Mouse (Mus musculus) heart, embryonic 12.5 days (tissue): Measurements from ENCODE around the gene Stap2. TPM values are rescaled to one million over a fixed set of nuclear protein-coding genes. Genes with fewer than 3 reads are reported as not detected.

Experiments
- ATAC-seq: fragments of 200-750 bp; cut with Nextera tagmentation; 2 replicates; pipeline ENCODE4 v1.8.0; 2017; ENCODE audit warnings: moderate TSS enrichment, moderate library complexity; ENCODE audit not compliant: insufficient number of reproducible peaks, low FRiP score
- H3K27ac ChIP-seq: fragments of 300-500 bp; sonication (generic); 2 replicates; pipeline ENCODE4 v1.5.1; 2016; ENCODE audit warnings: mild to moderate bottlenecking, moderate library complexity; ENCODE audit not compliant: poor library complexity, severe bottlenecking
- H3K27me3 ChIP-seq: fragments of 300-500 bp; sonication (generic); replicated peaks from 2 replicates; pipeline ENCODE4 v1.6.1; 2016; ENCODE audit warnings: mild to moderate bottlenecking, moderate library complexity
- H3K36me3 ChIP-seq: fragments of 300-500 bp; sonication (generic); 2 replicates; pipeline ENCODE4 v1.6.1; 2016; ENCODE audit warnings: mild to moderate bottlenecking, moderate library complexity
- H3K4me1 ChIP-seq: fragments of 300-500 bp; sonication (generic); replicated peaks from 2 replicates; pipeline ENCODE4 v1.6.1; 2016; ENCODE audit warnings: mild to moderate bottlenecking
- H3K4me2 ChIP-seq: fragments of 300-500 bp; sonication (generic); 2 replicates; pipeline ENCODE4 v1.6.1; 2016; ENCODE audit warnings: mild to moderate bottlenecking, moderate library complexity
- H3K4me3 ChIP-seq: fragments of 300-500 bp; sonication (generic); 2 replicates; pipeline ENCODE4 v1.5.1; 2016; ENCODE audit warnings: mild to moderate bottlenecking
- H3K9ac ChIP-seq: fragments of 300-500 bp; sonication (generic); 2 replicates; pipeline ENCODE4 v1.6.1; 2016; ENCODE audit warnings: mild to moderate bottlenecking, moderate library complexity
- H3K9me3 ChIP-seq: fragments of 300-500 bp; sonication (generic); replicated peaks from 2 replicates; pipeline ENCODE4 v1.6.1; 2016; ENCODE audit warnings: mild to moderate bottlenecking, moderate library complexity
- WGBS: fragments of 180-500 bp; shearing (Covaris S2); methylation state at CpG from one replicate; pipeline ENCODE4 v1.1.7; 2016; 5-methylcytosine and 5-hydroxymethylcytosine counted together
- polyA plus RNA-seq: library from polyadenylated mRNA; unstranded; fragments of >200 nt; fragmentation: Nextera tagmentation; extraction: Ambion mirVana; gene quantifications from 2 replicates; pipeline ENCODE4 v1.2.1, GENCODE M21; 2016

Stap2 gene
- polyA plus RNA-seq, 1 experiment from 2014 or later = 10.2 TPM

DNA sequence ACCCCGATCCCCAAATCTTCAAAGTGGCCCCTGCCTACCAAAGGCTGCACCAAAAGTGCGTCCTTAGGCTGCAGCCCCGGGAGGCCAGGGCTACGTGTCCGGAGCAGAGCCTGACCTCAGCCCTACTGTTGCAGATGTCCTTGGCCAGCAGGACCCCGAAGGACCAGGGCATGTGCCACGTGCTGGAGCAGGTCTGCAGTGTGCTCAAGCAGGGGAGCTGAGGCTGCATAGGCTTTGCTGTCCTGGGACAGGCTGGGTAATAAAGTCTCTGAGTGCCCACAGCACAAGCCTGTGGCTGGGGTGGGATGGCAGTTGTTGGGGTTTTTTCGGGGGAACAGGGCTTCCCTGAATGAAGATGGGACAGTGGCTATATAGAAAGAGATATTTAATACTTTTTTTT, 11.0 kb upstream of the Stap2 start:
- H3K27me3 ChIP-seq = no peaks in the 10 kb centered on the region
- H3K36me3 ChIP-seq = peaks cover 88% of the 10 kb centered on the region
- ATAC-seq = no peak
- no peak overlapping the region for H3K4me2 ChIP-seq
- H3K9ac ChIP-seq = no peak overlapping the region
- peaks cover 23% of the 10 kb centered on the region for H3K4me1 ChIP-seq
- no peaks in the 10 kb centered on the region for H3K9me3 ChIP-seq
- no peak overlapping the region for H3K4me3 ChIP-seq
- 85% methylated on average over 8 of the region's 8 CpGs for WGBS
- no peak overlapping the region for H3K27ac ChIP-seq

- Histone ChIP-seq H3K9ac (no peak overlapping the region), H3K36me3 (peaks cover 86% of the 10 kb centered on the region), H3K4me3 (no peak overlapping the region), H3K27ac (no peak overlapping the region), H3K4me1 (peaks cover 20% of the 10 kb centered on the region), H3K9me3 (no peaks in the 10 kb centered on the region), H3K27me3 (no peaks in the 10 kb centered on the region), H3K4me2 (no peak overlapping the region)
- ATAC-seq = no peak
- 90% methylated on average over 9 of the region's 9 CpGs for WGBS
Observed at GRCm38 (mm10) chr17:56015293-56015692, 9.9 kb upstream of the Stap2 start.

DNA sequence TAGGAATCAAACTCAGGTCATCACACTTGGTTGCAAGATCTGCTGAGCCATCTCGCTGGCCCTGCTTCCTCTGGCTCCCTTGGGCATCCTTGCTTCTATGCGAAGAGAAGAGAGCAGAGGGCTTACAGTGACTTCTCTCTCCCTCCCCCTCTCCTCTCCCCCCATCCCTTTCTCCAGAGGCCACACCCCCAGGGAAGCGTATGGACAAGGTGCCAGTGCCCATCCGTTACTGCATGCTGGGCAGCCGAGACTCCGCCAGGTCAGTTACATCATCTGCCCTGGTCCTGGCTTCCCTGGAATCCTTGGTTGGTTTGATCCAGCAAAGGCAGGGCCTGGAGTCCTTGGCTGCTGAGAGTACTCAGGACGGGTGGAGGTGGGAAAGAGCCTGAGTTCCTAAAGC, 6.1 kb upstream of the Stap2 start:
- Histone ChIP-seq H3K36me3 (peaks cover 48% of the 10 kb centered on the region), H3K27ac (no peak overlapping the region), H3K4me2 (no peak overlapping the region), H3K4me1 (peaks cover 25% of the 10 kb centered on the region), H3K4me3 (no peak overlapping the region), H3K9ac (no peak overlapping the region), H3K27me3 (no peaks in the 10 kb centered on the region), H3K9me3 (no peaks in the 10 kb centered on the region)
- no peak for ATAC-seq
- 87% methylated on average over 7 of the region's 7 CpGs for WGBS

DNA sequence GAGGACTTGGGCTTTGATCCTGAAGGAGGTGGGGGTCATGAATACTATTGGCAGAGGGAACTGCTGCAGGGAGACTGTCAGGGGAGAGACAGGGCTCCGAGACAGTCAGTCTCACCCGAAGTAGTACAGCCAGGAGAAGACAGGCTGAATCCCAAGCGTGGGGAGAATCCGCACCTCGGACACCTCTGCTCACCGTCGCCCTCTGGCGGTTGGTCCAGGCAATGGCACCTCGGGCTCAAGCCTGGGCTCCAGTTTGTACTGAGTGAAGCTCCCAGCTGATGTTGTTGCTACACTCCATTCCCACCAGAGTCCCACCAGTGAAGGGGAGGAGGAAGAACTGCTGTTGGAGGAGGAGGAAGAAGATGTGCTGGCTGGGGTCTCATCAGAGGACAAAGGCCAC, 5.3 kb upstream of the Stap2 start:
- peaks cover 27% of the 10 kb centered on the region for H3K4me1 ChIP-seq
- WGBS = 18% methylated on average over 9 of the region's 9 CpGs
- H3K27me3 ChIP-seq = no peaks in the 10 kb centered on the region
- H3K9me3 ChIP-seq = no peaks in the 10 kb centered on the region
- 0 out of 2 replicates have a peak overlapping the region, but pooled peaks have one; percentile 81 for H3K4me3 ChIP-seq
- peaks cover 40% of the 10 kb centered on the region for H3K36me3 ChIP-seq
- peak overlapping the region; percentile 78; the same call in 1 of the 2 replicates for H3K9ac ChIP-seq
- H3K4me2 ChIP-seq = peak overlapping the region; percentile 95
- no peak for ATAC-seq
- no peak overlapping the region for H3K27ac ChIP-seq

DNA sequence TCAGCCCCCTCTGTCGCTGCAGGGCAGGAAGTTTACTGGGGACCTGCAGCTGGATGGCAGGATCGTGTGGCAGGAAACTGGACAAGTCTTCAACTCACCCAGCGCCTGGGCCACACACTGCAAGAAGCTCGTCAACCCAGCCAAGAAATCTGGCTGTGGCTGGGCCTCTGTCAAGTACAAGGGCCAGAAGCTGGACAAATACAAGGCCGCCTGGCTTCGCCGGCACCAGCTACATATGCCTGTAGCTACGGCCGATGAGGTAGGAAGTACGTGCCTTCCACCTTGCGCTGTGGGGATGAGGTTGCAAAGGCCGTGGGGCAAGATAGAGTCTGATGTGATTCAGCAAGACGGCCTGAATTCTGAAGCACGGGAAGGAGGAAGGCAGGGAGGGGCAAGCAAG, 4.9 kb upstream of the Stap2 start:
- Histone ChIP-seq H3K27ac (no peak overlapping the region), H3K4me2 (peak overlapping the region; percentile 95)
- WGBS = 66% methylated on average over 14 of the region's 14 CpGs

GRCm38 (mm10) chr17:56009962-56010240, 4.5 kb upstream of the Stap2 start:
- Histone ChIP-seq H3K27me3 (no peaks in the 10 kb centered on the region), H3K4me1 (peaks cover 33% of the 10 kb centered on the region), H3K9me3 (no peaks in the 10 kb centered on the region), H3K27ac (no peak overlapping the region), H3K4me2 (peak overlapping the region; percentile 95), H3K4me3 (peak overlapping the region; percentile 81), H3K9ac (peak overlapping the region; percentile 78), H3K36me3 (peaks cover 32% of the 10 kb centered on the region)
- WGBS = 45% methylated on average over 2 of the region's 2 CpGs
- ATAC-seq = no peak

More for the DNA sequence above, 4.9 kb upstream of the Stap2 start:
- Histone ChIP-seq H3K36me3 (peaks cover 36% of the 10 kb centered on the region), H3K4me1 (peaks cover 30% of the 10 kb centered on the region), H3K4me3 (peak overlapping the region; percentile 81; the same call in 1 of the 2 replicates), H3K9ac (peak overlapping the region; percentile 78), H3K27me3 (no peaks in the 10 kb centered on the region), H3K9me3 (no peaks in the 10 kb centered on the region)
- no peak for ATAC-seq

- Histone ChIP-seq H3K4me2 (peak overlapping the region; percentile 95), H3K4me1 (peaks cover 33% of the 10 kb centered on the region), H3K4me3 (peak overlapping the region; percentile 81), H3K27me3 (no peaks in the 10 kb centered on the region), H3K9me3 (no peaks in the 10 kb centered on the region), H3K9ac (peak overlapping the region; percentile 78), H3K27ac (peak overlapping the region; percentile 84), H3K36me3 (peaks cover 29% of the 10 kb centered on the region)
- peak; percentile 90 for ATAC-seq
- 2% methylated on average over 60 of the region's 62 CpGs for WGBS
Observed at GRCm38 (mm10) chr17:56009088-56009961, 3.9 kb upstream of the Stap2 start.

GRCm38 (mm10) chr17:56008356-56009087, 3.1 kb upstream of the Stap2 start:
- ATAC-seq = peak; percentile 92

DNA sequence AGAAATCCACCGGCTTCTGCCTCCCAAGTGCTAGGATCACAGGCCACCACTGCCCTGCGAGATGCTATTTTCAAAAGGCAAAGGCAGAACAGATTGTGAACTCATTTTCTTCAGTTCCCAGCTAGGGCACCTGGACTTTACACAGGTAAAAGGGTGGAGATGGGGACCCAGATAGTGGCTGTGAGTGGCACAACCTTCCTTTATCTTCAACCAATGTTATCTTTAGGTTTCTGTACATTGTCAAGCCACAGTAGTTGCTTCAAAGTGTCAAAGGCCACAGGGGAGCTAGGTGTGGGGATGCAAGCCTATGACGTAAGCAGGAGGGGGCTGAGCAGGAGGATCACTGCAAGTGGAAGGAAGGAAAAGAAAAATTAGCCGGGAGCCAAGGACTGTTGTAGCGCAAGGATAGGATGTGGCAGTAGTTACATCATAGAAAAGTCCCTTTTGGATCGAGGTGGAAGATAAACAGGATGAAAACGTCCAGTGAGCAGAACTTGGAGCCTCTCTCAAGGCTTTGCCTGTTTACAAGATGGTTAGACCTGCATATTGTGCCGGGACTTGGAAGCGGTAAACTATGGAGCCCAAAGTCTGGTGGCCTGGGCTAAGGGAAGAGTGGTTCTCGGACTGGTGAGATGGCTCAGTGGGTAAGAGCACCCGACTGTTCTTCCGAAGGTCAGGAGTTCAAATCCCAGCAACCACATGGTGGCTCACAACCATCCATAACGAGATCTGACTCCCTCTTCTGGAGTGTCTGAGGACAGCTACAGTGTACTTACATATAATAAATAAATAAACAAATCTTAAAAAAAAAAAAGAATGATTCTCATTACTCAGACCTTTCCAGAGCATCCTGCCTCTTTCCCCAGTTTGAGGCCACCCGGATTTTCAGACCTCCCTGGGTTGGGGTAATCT, 2.3 kb upstream of the Stap2 start:
- Histone ChIP-seq H3K9me3 (no peaks in the 10 kb centered on the region), H3K36me3 (peaks cover 15% of the 10 kb centered on the region), H3K9ac (0 out of 2 replicates have a peak overlapping the region, but pooled peaks have one; percentile 8), H3K4me3 (peak overlapping the region; percentile 81), H3K27ac (peak overlapping the region; percentile 67), H3K4me1 (peaks cover 33% of the 10 kb centered on the region), H3K4me2 (peak overlapping the region; percentile 95), H3K27me3 (peaks cover 5% of the 10 kb centered on the region; the same call in 1 of the 2 replicates)
- WGBS = 21% methylated on average over 14 of the region's 14 CpGs
- ATAC-seq = no peak; the same call in 1 of the 2 replicates

More at GRCm38 (mm10) chr17:56008356-56009087, 3.1 kb upstream of the Stap2 start:
- no peaks in the 10 kb centered on the region for H3K9me3 ChIP-seq
- peaks cover 33% of the 10 kb centered on the region for H3K4me1 ChIP-seq
- peak overlapping the region; percentile 95 for H3K4me2 ChIP-seq
- H3K4me3 ChIP-seq = peak overlapping the region; percentile 81
- peaks cover 21% of the 10 kb centered on the region for H3K36me3 ChIP-seq
- peak overlapping the region; percentile 84 for H3K27ac ChIP-seq
- 0 out of 2 replicates have a peak, but pooled peaks cover 5% of the 10 kb centered on the region for H3K27me3 ChIP-seq
- under 1% methylated on average over 21 of the region's 21 CpGs for WGBS
- peak overlapping the region; percentile 78 for H3K9ac ChIP-seq

DNA sequence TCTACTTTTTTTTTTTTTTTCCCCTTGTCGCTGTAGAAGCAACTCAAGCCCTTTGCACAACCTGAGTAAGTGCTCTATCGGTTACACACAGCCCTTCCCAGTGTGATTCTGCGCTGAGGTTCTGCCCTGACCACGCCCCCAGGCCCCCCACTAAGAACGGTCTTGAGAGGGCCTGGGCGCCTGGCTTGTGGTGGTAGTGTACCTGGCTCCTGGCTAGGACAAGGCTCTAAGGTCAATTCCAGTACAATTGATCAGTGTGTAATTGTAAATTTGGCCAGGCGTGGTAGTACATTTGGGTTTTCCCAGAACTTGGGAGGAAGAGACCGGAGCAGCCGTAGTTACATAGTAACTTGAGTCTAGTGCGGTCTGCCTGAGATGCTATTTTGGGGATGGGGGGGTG, 1.6 kb upstream of the Stap2 start:
- peak overlapping the region; percentile 95; the same call in 1 of the 2 replicates for H3K4me2 ChIP-seq
- 46% methylated on average over 10 of the region's 10 CpGs for WGBS
- no peak overlapping the region for H3K4me3 ChIP-seq
- H3K9me3 ChIP-seq = no peaks in the 10 kb centered on the region
- H3K27ac ChIP-seq = no peak overlapping the region
- H3K4me1 ChIP-seq = peaks cover 33% of the 10 kb centered on the region
- H3K9ac ChIP-seq = no peak overlapping the region
- H3K27me3 ChIP-seq = peaks cover 5% of the 10 kb centered on the region; the same call in 1 of the 2 replicates
- ATAC-seq = no peak
- peaks cover 9% of the 10 kb centered on the region for H3K36me3 ChIP-seq
